Mouse (Mus musculus): ENCODE data around the gene Igfbp7.

DNA sequence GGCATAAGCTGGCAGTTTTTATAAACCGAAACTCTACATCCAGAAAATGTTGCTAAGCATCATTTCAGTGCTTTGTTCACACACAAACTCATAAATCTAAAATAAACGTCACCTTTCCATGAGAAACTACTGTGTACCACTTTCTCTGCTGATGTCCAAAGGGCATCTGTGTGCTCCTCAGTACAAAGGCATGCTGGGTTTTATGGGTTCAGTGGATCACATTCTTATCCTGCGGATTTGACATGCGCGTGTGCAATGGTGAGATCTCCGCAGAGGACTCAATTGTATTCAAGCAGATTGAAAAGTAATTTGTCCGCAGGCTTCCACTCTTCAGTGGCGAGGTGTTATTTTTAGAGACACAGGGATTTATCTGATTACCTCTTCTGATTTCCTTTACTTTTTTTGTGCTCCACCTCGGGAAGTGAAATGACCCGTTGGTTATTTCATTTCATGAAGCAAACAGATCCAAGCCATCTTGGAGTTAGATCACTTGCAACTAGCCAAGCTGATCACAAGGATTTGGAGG, 14.7 kb downstream of the Igfbp7 start:
- TF ChIP-seq GATA1 (IDR thresholded peaks at IDR 0.05; ENCODE audit: low read length) (no peak), TAL1 (IDR thresholded peaks at IDR 0.05; ENCODE audit: low read length) (no peak)
